Mouse (Mus musculus): ENCODE results near the gene Kifap3.

Kifap3 gene

DNA sequence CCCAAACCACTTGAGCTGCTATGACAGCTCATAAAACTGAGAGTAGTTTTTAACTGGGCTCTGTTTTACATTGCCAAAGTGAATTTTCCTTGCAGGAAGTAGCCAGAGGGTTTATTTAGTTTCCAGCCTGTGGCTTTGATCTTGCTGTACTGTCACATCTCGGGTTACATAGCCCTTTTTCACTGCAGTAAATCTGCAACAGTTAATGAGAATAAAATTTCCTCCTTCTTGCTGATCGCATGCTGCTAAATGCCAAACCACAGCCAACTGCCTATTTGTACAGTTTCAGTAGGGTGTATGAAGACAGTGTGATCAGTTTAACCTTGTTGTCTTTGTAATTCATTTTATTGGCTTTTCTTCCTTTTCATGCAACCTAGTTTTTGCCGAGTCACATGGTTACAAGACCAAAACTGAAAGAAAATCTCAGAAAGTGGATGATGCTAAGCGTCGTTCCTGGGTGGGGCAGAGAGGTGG is 118.9 kb downstream of the Kifap3 start:
- DNase-seq, result no peak

DNA sequence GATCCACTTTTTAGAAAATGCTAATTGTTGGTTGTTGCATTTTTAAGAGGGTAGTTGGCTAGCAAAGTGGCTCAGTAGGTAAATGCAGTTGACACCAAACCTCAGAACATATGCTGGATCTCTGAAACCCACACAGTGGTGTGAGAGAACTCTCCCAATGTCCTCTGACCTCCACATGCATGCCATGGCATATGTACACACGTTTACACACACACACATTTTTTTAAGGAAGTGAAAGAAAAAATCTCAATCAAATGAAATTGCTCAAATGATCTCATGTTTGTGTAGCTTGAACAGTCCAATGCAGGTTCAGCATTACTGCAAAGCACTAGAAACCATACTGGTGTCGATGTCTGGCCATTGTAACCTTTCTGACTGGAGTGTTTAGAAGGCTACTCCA is 120.2 kb downstream of the Kifap3 start:
- DNase-seq, result no peak

DNA sequence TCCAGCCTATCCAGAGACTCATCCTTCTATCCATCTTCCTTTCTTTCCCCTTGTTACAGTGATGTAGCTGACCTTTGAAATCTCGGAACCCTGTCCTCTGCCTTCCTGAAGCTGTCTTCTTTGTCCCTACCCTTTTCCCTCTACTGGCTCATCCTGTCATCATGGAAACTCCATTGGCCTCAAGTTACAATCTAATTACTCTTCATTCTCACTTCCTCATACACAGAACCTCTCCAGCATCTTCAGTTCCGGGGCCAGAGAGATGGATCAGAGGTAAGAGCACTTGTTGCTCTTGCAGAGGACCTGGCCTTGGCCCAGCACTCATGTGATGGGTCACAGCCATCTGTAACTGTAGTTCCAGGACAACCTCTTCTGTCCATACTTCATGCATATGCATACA is 120.8 kb downstream of the Kifap3 start:
- no peak for DNase-seq

DNA sequence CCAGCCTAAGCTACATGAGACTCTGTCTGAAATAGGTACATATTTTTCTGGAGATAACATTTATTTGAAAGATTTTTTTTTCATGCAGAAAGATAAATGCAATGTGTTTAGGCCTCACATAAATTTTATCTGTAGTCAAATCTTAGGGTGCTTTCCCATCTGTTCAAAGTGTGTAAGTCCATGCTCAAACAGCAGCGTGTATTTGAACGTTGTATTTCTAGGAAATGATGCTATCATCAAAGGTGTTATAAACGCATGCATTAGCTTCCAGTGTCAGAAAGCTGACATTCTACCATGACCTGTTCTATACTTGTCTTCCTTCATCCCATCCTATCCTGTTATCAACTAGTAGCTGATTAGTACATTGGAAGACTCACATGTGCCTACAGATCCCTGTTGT is 124.0 kb downstream of the Kifap3 start:
- no peak for DNase-seq

DNA sequence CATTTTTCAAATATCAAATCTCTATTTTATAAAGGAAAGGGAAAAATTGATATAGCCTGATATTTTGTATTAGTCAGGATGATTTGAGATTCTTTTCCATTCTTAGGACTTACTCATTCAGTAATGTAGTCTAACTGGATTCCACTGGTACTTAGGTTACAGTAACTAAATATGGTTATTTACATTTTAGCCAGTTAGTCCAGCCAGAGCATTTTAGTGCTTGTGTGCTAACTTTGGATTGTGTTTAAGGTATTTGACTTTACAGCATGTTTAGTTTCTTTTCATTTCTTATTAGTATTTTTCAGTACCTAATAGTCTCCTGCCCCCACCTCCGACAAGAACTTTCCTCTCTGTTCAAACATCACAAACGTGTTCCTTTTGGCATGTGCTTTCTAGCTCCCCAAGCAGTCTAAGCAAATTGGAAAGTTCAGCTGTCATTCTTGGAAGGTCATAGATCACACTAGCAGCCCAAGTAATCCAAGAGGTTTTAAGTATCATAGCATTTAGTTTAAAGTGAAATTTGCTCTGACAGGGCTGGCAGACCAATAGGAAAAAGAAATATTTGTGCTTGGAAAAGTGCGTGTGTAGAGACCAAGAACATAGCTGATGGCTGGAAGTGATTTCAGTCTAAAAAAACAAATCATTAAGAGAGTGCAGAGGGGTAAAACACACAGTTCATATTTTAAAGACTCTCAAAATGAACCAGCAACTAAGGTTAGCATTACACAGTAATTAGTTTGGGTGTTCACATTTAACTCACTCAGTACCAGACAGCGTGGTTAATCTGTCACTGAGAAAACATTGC is 127.8 kb downstream of the Kifap3 start:
- DNase-seq, result no peak

DNA sequence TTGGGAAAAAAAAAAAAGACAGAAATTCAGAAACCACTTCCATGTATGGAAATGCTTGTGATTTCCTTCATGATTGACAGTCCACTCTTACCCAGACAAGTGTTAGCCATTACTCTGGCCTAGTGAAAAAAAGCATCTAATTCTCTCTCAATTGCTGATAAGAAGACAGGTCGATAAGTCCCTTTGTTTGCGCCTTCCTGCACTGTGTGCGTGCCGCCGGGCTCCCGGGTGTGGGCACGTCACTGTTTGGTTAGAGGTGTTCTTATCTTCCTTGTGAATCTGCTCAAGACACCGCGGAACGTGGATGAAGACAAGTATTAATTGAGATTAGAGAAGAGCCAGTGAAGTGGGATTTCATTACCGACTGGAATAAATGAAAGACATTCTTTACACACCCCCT is 129.0 kb downstream of the Kifap3 start:
- no peak for DNase-seq

DNA sequence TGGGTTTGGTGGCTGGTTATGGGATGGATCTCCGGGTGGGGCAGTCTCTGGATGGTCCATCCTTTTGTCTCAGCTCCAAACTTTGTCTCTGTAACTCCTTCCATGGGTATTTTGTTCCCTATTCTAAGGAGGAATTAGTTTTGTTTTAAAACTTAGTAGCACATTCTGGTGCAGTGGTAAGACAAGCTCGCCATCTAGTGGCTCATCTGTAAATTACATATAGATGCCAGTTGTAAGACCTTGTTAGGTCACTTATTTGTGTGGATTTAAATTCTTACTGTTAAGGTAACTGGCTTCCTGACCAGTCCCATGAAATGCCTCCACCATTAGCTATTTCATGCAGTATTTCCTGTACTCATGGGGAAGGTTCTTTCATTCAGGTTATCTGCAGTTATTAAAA is 131.0 kb downstream of the Kifap3 start:
- no peak for DNase-seq

DNA sequence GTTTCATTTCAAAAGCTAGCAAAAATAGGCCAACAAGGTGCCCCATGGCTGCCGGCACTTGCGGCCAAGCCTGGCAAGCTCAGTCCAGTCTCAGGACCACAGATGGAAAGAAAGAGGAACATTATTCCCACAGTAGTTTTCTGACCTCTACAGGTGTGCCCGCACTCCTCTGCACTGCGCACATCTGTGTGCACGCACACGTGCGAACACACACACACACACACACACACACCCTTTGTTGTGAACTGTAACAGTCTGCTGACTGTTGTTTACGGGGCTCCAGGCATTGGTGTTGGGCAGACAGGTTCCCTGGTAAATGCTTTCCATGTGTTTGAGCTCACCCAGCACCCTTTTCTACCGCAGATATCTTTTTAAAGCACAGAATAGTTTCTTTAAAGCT is 131.4 kb downstream of the Kifap3 start:
- no peak for DNase-seq

DNA sequence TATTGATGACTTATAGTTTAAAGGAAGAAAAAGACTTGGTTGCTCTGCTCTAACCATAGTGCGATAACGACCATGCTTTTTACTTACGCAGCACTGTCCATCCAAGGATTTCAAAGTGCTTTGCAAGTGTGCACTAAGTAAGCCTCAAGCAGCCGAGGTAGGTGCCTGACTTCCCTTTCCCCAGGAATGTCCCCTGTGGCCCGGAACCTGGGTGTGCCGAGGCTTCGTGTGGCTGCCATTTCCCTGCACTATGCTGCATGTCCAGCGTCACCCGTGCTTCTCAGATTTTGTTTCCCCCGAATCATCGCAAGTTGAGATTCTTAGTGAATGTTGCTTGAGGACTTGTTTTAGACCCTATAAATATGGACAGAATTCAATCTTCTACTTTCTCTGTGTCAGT is 132.6 kb downstream of the Kifap3 start:
- DNase-seq, result no peak

DNA sequence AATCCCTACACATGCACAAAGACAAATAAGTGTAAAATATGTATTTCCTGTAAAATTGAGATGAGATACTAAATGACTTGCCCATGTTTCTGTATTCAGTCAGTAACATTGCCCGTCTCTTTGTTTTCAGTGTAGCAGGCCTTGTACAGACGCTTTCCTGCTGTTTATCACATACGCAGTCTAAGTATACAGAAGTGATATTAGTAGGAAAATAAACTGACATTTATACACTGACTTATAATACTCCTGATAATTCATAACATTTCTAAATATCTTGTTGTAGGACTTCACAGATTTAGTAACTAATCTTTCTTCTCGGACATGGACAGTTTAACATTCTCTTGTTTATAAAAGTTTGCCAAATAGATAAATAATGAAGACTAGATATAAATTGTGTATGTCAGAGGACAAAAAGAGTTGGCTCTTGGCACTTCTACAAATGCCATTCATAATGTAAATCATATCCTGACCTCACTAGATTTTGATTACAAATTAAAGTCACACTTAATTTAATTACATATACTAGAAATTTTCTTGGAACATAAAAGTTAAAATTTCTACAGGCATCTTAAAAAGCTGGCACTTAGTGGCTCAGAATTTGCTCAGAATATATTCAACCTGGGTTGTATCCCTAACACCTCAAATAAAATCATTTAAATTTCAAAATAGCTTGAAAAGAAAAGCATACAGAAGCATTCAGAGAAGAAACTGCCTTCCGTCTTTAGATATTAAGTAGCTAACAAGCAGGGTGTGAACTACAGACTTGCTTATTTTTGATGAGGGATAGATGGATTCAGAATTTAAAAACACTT is 138.2 kb downstream of the Kifap3 start:
- DNase-seq, result no peak

DNA sequence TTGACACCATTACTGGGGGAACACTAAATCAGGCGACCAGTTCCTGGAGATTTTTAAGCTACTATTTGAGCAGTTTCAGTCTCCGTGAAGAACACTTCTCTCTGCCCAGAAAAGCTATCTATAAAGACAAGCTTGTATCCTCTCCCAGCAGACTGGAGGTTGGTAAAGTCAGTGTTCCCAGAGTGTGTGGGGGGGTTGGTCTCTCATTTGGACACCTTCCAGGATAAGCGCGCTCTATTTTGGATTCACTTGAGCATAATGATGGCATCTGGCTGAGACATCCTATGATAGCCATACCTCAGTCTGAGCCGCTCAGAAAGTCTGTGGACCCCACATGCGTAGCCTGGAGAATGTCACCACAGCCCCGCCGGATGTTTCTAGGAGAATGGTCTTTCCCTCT is 144.7 kb downstream of the Kifap3 start:
- no peak for DNase-seq

DNA sequence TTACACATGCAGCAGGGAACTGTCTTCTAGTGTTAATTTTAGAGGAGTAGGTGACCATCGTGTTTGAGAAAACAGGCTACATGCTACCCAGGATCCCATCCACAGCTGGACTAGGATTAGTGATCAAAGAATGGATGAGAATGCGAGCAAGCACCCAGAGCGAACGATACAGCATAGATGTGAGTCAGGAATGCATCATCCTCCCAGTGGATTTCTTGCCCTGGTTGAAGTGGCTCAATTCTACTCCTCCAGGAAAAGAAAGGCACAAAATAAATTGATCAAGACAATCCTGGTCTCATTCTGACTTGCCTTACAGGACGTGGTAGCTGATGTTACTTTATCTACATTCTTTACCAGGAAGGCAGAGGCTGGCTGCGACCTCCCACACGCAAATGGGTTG is 149.5 kb downstream of the Kifap3 start, which contains the start of gene Scyl3:
Gene Scyl3 (plus strand): TSS at position 255 of the 400 bp plus-strand sequence.
- no peak for DNase-seq

DNA sequence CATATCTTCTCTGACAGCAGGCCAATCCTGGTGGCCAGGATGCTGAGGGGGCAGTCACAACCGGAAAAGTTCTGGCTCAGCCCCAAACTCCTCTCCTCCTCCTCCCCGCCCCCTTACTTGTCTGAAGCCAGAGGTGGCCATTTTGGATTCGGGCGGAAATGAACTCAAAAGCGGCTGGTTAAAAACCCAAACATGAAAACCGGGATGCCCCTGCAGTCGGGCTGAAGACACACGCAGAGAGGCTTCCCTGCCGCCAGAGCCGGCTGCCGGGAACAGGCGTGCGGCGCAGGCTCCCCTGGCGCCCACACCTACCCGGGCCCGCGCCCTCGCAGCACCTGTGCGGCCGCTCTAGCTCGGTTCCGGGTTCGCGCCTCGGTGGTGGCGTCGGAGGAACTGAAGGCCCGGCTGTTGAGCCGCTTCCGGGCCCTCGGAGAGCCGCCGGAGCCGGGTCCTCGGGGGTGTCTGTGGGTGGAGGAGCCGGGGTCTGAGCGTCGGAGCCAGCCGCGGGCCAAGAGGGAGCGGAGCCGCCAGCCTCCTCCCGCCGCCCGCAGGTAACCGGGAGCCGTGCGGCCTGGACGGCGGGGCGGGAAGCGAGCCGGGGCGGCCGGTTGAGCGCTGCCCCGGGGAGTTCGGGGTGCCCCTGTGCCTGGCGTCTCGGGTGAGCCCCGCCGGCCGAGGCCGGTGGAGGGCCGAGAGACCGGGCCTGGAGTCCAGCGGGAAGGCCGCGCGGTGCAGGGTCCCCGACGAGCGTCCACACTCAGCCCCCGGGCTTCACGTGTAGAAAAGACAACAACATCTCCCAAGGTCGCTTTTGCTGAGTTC is 150.5 kb downstream of the Kifap3 start:
- peak; percentile 89 for DNase-seq

DNA sequence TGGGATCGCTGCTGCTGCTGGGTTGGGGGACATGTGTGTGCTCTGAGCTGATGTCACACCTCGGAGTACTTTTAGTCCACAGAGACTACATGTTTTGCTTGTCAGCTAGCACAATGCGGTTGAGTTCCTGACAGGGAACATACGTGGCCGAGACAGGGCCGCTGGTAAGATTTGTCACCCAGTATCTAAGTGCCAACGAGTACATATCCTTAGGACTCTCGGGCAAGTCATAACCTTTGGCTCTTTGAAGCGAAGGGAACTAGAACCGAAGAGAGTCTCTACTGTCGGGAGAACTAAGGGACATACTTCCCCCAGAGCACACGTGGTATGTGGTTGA is 151.0 kb downstream of the Kifap3 start:
- DNase-seq, result no peak

DNA sequence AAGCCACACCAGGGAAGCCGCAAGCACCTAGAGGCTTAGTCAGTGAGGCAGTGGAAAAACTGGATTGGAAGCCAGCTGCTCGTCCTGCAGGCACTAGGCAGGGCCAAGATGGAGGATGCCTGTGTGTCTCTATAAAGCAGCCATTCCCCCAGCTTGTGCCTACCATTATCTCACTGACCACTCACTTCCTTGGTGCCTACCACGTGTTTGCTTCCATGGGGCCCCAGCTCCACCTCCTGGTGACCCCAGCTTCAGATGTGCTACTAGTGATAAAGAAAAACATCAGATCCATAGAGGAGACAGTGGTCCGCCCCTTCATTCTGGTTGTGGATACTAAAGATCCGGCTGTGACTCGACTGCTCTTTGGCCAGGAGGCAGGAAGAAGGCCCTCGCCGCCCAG is 152.4 kb downstream of the Kifap3 start:
- no peak for DNase-seq

DNA sequence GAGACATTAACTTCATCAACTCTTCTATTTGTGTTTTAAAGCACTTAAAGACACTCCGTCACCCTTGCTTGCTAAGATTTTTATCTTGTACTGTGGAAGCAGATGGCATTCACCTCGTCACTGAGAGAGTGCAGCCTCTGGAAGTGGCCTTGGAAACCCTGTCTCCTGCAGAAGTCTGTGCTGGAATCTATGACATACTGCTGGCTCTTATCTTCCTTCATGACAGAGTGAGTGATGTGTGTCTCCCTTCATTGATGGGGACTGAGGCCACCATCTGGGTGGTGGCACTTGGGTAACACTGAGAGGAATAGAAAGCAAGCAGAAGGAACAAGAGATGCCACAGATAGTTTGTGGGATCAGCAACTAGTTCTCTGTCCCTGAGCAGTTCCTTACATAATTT is 155.2 kb downstream of the Kifap3 start:
- no peak for DNase-seq

DNA sequence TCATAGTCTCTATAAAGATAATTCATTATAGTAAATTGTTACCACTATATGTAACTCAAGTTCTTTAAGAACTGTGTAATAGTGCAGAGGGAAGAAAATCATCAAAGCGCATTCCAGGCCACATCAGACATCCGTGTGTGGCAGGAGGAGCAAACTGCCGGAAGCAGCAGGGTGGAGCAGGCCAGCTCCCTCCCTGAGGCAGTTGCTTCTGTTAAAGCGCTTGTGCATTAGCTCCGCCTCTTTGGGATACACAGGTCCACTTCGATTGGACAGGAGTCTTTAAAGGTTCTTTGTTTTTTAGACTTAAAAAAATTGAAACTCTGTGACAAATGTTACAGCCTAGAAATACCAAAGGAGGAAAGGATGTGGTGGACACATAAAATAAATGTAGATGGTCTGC is 162.7 kb downstream of the Kifap3 start:
- no peak for DNase-seq

DNA sequence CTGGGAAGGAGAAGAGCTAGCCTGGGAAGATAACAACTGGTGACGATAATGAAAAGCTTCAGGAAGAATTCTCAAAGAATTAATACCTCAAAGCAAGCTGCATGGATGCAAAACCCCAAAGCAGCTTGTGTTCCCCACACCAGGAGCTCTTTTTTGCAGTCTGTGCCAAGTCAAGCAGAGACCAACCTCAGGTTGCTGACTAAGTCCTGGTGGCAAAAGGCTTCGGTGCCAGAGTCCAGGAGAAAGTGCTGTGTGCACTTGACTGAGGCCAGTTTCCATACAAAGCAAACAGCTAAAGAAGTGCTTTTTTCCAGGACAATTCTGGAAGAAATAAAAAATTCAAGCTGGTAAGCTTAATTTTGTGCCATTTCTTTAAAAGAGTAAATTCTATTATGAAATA is 174.0 kb downstream of the Kifap3 start:
- no peak for DNase-seq

DNA sequence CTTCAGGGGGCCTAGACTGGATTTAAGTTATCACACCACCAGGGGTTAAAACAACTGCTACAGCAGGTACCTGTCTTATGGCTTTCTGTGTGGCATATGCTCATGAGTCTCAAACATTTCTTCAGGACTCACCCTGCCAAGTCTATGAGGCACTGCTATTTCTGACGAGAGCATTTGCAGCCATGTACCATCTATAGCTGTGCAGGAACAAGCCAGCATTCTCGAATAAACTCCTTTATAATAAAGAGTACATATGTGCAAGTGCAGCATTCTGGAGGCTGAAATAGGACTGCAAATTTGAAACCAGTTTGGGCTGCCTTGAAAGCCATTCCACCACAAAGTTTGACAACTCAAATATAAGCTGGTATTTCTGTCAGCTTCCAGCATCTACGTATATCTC is 178.7 kb downstream of the Kifap3 start:
- DNase-seq, result no peak

DNA sequence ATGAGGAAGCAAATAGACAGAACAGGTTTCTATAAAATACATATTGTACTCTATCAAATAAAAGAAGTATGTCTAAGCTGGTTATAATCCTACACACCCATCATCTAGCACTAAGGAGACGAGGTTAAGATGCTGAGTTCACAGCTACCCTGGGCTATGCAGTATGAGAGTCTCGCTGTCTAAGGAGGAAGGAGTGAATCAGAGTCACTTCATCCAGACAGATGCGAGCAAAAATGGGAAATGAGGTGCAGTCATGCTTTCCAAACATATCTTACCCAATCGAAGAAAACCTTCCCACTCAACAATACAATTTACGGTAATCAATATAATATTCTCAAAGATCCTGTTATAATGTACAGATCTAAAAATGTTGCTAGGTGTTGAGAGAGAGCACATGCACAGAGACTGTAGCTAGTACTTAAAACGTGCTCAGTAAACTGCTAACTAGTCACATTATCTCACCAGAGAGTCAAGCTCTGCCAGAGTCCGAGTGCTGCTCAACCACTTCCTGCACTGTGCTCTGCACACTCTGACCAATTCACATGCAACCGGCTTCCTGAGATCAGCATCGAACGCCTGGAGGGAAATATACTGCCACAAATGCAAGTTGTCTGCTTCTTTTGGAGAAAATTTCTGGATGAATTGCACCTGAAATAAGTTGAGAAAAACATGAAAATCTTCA is 184.8 kb downstream of the Kifap3 start:
- no peak for DNase-seq

Measured in layer of hippocampus, adult 9-11 months (tissue).